Mouse (Mus musculus) thymus, postnatal 14 days (tissue): Measurements from ENCODE around the gene Phf12.
"Not testable (repeated sequence)": the region's sequence is repeated elsewhere in the genome, so short reads cannot be mapped to it uniquely, and the experiment has no call there.

Experiments used
- DNase-seq: peaks from one replicate; pipeline ENCODE4 v3.0.0; 2021

Phf12 gene

GRCm38 (mm10) chr11:78033931-78034617 is 51.5 kb downstream of the Phf12 start:
- DNase-seq, result no peak

GRCm38 (mm10) chr11:78036791-78037190 is 54.2 kb downstream of the Phf12 start:
- no peak for DNase-seq

DNA sequence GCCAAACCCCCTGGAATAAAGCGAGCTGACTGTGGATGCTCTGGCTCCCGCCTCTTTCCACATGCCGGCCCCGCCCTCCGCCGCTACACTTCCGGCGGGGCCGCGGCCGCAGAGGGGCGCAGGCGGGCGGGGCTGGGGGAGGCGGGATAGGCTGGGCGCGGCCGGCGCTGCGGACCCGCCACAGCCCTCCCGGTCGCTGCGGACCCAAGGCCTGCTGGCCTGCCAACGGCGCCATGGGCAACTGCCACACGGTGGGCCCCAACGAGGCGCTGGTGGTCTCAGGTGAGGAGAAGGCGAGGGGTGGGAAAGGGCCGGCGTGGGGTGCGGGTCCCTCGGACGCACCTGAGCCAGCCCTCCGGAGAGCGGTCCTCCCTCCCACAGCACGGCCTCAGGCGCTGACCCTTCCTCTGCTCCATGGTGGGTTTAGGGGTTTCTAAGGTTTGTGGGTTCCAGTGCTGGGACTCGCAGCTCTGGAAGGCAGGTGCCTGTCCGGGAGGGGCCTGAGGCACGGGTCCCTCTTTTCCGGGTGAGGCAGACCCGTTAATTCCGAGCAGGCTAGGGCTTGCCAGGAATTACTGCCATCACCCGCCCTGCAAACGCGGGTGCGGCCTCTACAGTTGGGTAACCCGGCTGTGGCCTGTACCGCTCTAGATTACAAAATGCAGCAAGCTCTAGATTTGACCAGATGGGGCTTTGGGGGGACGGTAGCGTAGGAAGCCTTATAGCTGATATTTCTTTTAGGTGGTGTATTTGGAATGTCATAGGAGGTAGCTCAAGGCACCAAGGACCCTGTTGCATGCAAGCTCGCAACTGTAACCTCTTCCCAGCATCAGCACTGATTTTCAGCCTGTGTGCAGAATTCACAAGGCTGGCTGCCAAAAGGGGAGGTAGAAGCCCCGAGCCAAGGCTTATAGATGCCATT is 55.5 kb downstream of the Phf12 start, which contains the start of gene Flot2:
Gene Flot2, plus strand, starts transcription at position 101 of the 922 bp plus-strand sequence.
- DNase-seq, result peak; percentile 81

DNA sequence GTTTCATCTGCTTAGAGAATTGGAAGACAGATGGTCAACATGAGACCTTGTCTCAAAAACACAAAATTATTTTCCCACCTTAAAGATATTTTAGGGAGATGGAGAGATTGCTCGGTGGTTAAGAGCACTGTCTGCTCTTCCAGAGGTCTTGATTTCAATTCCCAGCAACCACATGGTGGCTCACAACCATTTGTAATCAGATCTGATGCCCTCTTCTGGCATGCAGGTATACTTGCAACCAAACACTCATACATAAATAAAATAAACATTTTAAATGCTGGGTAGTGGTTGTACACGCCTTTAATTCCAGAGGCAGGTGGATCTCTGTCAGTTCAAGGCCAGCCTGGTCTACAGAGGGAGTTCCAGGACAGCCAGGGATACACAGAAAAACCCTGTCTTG is 58.3 kb downstream of the Phf12 start:
- no peak for DNase-seq

DNA sequence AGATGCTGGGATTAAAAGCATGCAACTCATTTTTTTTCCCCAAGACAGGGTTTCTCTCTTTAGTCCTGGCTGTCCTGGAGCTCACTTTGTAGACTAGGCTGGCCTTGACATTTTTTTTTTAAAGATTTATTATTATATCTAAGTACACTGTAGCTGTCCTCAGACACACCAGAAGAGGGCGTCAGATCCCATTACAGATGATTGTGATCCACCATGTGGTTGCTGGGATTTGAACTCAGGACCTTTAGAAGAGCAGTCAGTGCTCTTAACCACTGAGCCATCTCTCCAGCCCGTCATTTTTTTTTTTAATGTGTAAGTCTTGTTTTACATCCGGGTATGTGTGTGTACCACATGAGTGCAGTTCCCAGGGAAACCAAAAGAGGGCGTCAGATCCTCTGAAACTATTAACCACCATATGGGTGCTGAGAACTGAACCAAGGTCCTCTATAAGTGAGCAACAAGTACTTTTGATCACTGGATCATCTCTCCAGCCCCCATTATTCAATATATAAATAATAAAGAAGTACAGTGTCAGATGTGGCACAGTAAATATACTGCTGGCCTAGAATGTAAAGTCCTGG is 59.8 kb downstream of the Phf12 start:
- DNase-seq, result not testable (repeated sequence)

- no peak for DNase-seq
Measured at GRCm38 (mm10) chr11:78044758-78045251, 62.3 kb downstream of the Phf12 start.

GRCm38 (mm10) chr11:78048637-78049036 is 66.1 kb downstream of the Phf12 start:
- not testable (repeated sequence) for DNase-seq

DNA sequence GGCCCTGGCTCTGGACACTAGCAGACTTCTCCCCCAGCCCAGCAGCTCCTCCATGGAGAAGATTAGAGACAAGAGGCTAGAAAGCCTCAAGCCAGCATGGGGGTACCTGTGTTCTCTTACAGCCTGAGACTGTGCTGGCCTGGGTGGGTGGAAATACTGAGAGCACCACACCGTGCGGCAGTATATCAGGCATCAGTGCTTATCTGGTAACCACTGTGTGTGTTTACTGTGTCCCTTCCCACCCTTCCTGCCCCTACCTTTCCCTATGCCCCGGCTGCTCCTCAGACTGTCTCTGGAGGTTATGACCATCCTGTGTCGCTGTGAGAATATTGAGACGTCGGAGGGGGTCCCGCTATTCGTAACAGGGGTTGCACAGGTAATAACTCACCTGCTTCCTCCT is 70.5 kb downstream of the Phf12 start:
- no peak for DNase-seq

GRCm38 (mm10) chr11:78056946-78057345 is 74.4 kb downstream of the Phf12 start:
- DNase-seq, result no peak

- peak; percentile 51 for DNase-seq
Measured at GRCm38 (mm10) chr11:78059833-78060757, 77.5 kb downstream of the Phf12 start.

DNA sequence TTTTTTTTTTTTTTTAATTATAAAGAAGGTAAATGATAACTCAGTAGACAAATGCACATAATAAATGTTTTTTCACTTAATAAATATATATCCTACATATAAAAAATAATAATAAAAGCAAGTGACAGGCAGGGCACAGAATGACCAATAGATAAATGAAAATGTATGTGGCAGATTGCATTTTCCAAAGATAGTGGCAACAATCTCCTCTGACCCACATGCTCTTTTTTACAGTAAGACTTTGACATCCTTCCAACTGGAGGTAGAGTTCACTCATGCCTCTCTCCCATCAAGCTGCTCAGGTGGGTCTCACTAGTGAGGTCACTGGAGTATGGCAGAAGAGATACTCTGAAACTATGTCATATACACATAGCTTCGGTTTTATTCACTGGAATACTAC is 80.0 kb downstream of the Phf12 start:
- no peak for DNase-seq

DNA sequence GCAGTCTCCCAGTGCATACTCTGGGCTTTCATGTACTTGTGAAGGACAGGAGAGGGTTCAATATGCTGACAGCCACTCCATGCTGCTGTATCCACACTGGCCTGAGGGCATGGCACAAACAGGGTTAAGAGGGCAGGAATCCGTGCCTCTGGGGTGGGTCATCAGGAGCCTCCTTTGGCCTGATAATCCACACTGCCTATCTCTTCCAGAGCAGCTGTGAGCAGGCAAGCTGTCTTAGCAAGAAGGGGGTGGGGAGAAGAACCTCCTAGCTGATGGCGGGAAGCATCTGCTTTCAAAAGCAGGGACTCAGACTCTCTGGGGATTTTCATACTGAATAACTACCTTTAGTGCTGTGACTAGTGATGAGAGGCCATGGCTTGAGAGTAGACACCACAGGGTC is 83.4 kb downstream of the Phf12 start:
- DNase-seq, result no peak

DNA sequence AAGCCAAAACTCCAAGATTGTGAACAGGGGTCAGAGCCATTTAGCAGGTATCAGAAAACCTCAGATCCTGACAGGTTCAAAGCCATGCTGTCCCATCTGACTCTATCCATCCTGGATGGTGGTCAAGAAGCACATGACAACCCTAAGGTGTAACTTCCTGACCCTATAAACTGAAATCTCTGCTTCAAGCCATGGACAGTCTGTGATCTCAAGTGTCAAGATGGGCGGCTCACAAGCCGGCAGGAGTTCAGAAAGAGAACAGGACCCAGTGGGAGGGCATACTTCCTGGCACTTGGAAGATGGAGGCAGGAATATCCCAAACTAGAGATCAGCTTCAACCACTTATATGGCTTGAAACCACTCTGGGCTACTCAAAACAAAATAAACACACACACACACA is 84.1 kb downstream of the Phf12 start:
- DNase-seq, result no peak

DNA sequence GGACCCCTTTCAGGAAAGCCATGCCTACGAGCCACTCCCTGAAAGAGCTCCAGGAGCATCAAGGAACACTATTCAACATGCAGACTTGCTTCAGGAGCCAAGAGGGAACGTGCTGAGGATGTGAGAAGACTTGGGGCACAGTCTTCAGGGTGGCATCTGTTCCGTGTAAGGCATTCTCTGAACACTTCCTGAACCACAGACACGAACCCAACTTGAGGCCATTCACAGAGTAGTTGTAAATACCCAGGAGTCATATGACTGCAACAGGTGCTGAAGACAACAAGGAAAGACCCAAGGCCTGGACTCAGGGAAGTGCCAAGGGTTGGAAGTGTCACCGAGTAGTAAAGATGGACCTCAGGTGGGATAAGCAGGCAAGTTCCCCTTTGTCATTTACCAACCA is 85.0 kb downstream of the Phf12 start:
- DNase-seq, result no peak

- DNase-seq, result no peak
Measured at GRCm38 (mm10) chr11:78069130-78069529, 86.6 kb downstream of the Phf12 start.

DNA sequence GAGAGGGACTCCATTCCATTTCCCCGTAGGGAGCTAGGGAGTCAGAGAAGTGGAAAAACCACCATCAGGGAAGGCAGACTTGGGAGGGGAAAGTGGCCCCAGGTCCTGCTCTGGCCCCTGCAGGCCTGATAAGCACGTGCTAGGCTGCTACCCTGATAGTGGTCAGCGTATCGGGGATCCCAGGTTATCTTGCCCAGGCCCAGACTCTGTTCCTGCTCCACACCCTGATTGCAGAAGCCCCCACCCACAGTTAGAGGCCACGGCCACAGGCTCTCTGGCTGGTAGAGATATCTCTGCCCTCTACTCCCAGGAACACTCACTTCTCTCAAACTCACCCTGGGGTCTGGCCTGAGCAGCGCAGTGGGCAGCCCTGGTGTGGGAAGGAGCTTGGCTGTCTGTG is 87.1 kb downstream of the Phf12 start:
- DNase-seq, result no peak

GRCm38 (mm10) chr11:78071938-78072337 is 89.4 kb downstream of the Phf12 start:
- DNase-seq, result no peak

GRCm38 (mm10) chr11:78072425-78073130 is 90.0 kb downstream of the Phf12 start:
- DNase-seq, result no peak

GRCm38 (mm10) chr11:78073577-78074276 is 91.2 kb downstream of the Phf12 start:
- no peak for DNase-seq

DNA sequence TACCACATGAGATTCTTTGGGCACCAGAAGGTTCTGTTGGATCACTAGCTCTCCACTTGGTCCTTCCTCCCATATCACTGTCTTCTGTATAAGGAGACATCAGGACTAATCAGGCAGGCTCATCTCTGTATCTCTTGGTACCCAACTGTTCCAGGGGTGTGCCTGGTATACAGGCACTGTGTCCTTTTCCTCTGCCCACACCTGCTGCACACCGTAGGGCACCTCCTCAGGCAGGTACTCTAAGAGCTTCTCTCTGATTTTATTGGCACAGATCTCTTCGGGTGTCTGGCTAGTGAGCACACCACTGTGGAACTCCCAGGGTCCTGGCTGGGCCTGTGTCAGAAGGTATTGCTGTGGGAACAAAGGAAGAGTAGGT is 91.7 kb downstream of the Phf12 start:
- DNase-seq, result no peak

DNA sequence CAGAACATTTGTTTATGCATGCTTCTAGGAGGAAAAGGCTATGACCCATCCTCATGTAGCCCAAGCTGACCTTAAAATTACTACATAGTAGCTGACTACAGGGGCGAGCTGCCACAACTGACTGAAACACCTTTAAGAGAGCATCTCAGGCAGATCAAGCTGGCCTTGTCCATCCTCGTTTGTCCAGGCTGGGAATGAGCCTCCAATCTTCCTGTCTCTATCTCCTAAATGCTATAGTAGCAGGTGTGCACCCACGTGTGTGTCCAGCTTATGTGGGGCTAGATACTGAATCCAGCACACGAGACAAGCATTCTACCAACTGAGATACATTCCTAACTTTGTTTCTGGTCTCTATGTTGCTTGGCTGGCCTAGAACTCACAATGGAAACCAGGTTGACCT is 92.1 kb downstream of the Phf12 start:
- no peak for DNase-seq
